Mouse (Mus musculus): ENCODE data around the gene Auts2.

GRCm38 (mm10) chr5:132083753-132084326 is 459.3 kb downstream of the Auts2 start:
- TF ChIP-seq CTCF (IDR thresholded peaks at IDR 0.05) (no peak), POLR2A (IDR thresholded peaks at IDR 0.05; ENCODE audit: insufficient read depth, low read depth, low read length) (no peak), EP300 (IDR thresholded peaks at IDR 0.05; ENCODE audit: insufficient read depth, low read depth, low read length) (no peak)

Data from heart, adult 2 months (tissue).